Mouse (Mus musculus): ENCODE measurements at regions not wholly inside any gene's neighbourhood (a gene's known extent, or its start where the extent isn't known, plus 50 kb on each side); places are given as distances from the start of the nearest gene placed in this dataset.
"Not testable (repeated sequence)": the region's sequence is repeated elsewhere in the genome, so short reads cannot be mapped to it uniquely, and the experiment has no call there.

DNA sequence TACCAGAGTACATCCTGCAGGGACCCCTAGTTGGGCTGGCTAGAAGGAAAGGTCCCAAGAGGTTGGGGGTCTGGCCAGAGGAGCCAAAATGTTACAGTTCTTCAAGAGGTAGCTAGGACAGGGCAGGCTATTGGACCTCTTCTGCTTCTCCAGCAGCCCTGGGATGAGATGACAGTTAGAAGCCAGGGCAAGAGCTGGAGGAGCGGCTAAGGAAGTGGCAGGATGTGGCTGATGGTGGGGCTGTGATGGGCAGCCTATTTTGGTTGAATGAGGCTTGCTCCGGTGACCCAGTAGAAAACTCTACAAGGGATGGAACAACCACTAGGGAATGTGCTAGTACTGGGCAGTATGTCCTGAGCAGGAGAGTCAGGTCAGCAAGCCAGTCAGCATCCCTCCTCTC, 82.8 kb downstream of the Ddx11 start:
- Histone ChIP-seq H3ac (ENCODE audit: control insufficient read depth, insufficient read length, low read depth) (no peak overlapping the region), H3K4me3 (ENCODE audit: insufficient read depth, poor library complexity, severe bottlenecking) (no peak overlapping the region), H3K27me3 (ENCODE audit: control insufficient read depth, insufficient read depth, insufficient read length) (no peaks in the 10 kb centered on the region), H3K36me3 (ENCODE audit: control insufficient read depth, insufficient read depth) (no peaks in the 10 kb centered on the region), H3K79me2 (ENCODE audit: control insufficient read depth, insufficient read depth) (no peaks in the 10 kb centered on the region), H3K79me3 (ENCODE audit: low read depth) (no peaks in the 10 kb centered on the region)
- TF ChIP-seq MAX (IDR thresholded peaks at IDR 0.05) = no peak
- TF ChIP-seq CEBPB (IDR thresholded peaks at IDR 0.05; ENCODE audit: low read depth) = no peak
- no peak for TF ChIP-seq USF1 (IDR thresholded peaks at IDR 0.05; ENCODE audit: low read depth)
- no peak for TF ChIP-seq MYOD1 (IDR thresholded peaks at IDR 0.05; ENCODE audit: control insufficient read depth, insufficient read length, low read depth)

DNA sequence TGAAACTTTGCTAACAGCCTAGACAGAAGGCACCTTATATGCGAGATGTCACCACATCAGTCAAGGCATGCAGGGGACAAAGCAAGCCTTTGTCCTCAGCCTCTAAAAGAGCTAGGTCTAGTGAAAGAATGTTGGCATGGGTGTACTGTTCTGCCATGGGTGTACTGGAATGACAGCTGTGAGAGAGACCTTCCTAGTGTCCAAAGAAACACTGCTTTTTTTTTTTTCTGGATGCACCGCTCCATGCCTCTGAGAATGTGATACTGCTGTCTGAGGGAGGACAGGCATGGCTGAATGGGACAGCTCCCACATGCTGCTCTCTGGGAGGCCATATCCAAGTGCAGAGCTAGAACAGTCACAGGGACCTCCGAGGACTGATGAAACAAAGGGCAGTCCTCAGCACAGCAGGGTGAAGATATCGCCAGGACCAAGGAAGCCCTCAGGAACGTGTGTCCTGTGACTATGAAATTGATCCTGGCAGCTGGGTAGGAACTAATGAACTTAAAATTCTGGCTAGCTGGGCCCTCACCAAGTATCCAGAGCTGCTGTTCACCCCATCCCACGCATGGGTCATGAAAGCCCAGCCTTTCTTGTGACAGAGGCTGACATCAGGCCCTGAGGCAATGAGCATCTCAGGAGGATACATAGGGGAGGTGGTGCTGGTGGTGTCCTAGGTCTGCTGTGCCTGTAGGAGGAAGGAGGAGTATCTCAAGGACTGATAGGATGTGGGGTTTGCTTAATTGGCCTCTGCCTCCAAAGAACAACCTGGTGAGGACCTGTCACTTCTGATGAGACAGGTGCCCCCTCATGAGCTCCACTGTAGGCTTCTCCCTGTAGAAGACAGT, 84.6 kb downstream of the Ddx11 start:
- not testable (repeated sequence) for H3K79me3 ChIP-seq (ENCODE audit: low read depth); H3K4me3 ChIP-seq (ENCODE audit: insufficient read depth, poor library complexity, severe bottlenecking); H3K27me3 ChIP-seq (ENCODE audit: control insufficient read depth, insufficient read depth, insufficient read length); H3K79me2 ChIP-seq (ENCODE audit: control insufficient read depth, insufficient read depth); H3ac ChIP-seq (ENCODE audit: control insufficient read depth, insufficient read length, low read depth); H3K36me3 ChIP-seq (ENCODE audit: control insufficient read depth, insufficient read depth)

- not testable (repeated sequence) for H3K4me3 ChIP-seq (ENCODE audit: insufficient read depth, poor library complexity, severe bottlenecking); H3ac ChIP-seq (ENCODE audit: control insufficient read depth, insufficient read length, low read depth); H3K79me2 ChIP-seq (ENCODE audit: control insufficient read depth, insufficient read depth); H3K79me3 ChIP-seq (ENCODE audit: low read depth); H3K36me3 ChIP-seq (ENCODE audit: control insufficient read depth, insufficient read depth)
- peaks cover 11% of the 10 kb centered on the region for H3K27me3 ChIP-seq (ENCODE audit: control insufficient read depth, insufficient read depth, insufficient read length)
Measured at GRCm38 (mm10) chr17:66208803-66209515, 85.6 kb downstream of the Ddx11 start.

DNA sequence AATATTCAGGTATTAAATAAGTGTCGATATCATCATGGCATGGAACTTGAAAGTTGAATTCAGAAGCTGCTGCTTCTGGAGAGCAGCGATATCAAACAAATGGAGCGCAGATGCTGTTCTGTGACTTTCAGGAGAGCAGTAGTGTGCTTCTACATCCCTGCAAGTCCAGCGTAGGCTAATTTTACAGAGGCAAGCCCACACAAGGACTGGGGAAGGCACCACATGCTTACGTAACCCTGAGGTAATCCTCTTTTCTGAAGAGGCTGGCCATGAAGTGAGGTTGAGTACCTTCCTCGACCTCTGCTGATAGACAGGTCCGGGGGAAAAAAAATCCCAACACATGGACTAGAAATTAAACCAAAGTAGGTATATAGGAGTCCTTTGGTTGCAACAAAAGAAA, 88.2 kb downstream of the Ddx11 start:
- Histone ChIP-seq H3K79me2 (ENCODE audit: control insufficient read depth, insufficient read depth) (no peaks in the 10 kb centered on the region), H3K4me3 (ENCODE audit: insufficient read depth, poor library complexity, severe bottlenecking) (no peak overlapping the region), H3ac (ENCODE audit: control insufficient read depth, insufficient read length, low read depth) (no peak overlapping the region), H3K36me3 (ENCODE audit: control insufficient read depth, insufficient read depth) (no peaks in the 10 kb centered on the region), H3K27me3 (ENCODE audit: control insufficient read depth, insufficient read depth, insufficient read length) (peaks cover 20% of the 10 kb centered on the region), H3K79me3 (ENCODE audit: low read depth) (no peaks in the 10 kb centered on the region)
- no peak for TF ChIP-seq MAX (IDR thresholded peaks at IDR 0.05)
- no peak for TF ChIP-seq FOSL1 (IDR thresholded peaks at IDR 0.05; ENCODE audit: insufficient read depth, low read length, poor library complexity, severe bottlenecking)
- no peak for TF ChIP-seq CEBPB (IDR thresholded peaks at IDR 0.05; ENCODE audit: low read depth)
- no peak for TF ChIP-seq MYOD1 (IDR thresholded peaks at IDR 0.05; ENCODE audit: control insufficient read depth, insufficient read length, low read depth)
- no peak for TF ChIP-seq CTCF (IDR thresholded peaks at IDR 0.05; ENCODE audit: control insufficient read depth, insufficient read depth, insufficient read length)
- no peak for TF ChIP-seq USF1 (IDR thresholded peaks at IDR 0.05; ENCODE audit: low read depth)
- no peak for TF ChIP-seq MYOG (IDR thresholded peaks at IDR 0.05; ENCODE audit: control insufficient read depth, extremely low read depth, insufficient read length)

- Histone ChIP-seq H3K27me3 (ENCODE audit: control insufficient read depth, insufficient read depth, insufficient read length) (peaks cover 20% of the 10 kb centered on the region), H3K79me2 (ENCODE audit: control insufficient read depth, insufficient read depth) (no peaks in the 10 kb centered on the region), H3K36me3 (ENCODE audit: control insufficient read depth, insufficient read depth) (no peaks in the 10 kb centered on the region), H3K4me3 (ENCODE audit: insufficient read depth, poor library complexity, severe bottlenecking) (no peak overlapping the region), H3K79me3 (ENCODE audit: low read depth) (no peaks in the 10 kb centered on the region), H3ac (ENCODE audit: control insufficient read depth, insufficient read length, low read depth) (no peak overlapping the region)
- TF ChIP-seq CTCF (IDR thresholded peaks at IDR 0.05; ENCODE audit: control insufficient read depth, insufficient read depth, insufficient read length) (no peak), CEBPB (IDR thresholded peaks at IDR 0.05; ENCODE audit: low read depth) (no peak), MYOG (IDR thresholded peaks at IDR 0.05; ENCODE audit: control insufficient read depth, extremely low read depth, insufficient read length) (no peak), MAX (IDR thresholded peaks at IDR 0.05) (no peak), USF1 (IDR thresholded peaks at IDR 0.05; ENCODE audit: low read depth) (no peak), FOSL1 (IDR thresholded peaks at IDR 0.05; ENCODE audit: insufficient read depth, low read length, poor library complexity, severe bottlenecking) (no peak), MYOD1 (IDR thresholded peaks at IDR 0.05; ENCODE audit: control insufficient read depth, insufficient read length, low read depth) (no peak)
Measured at GRCm38 (mm10) chr17:66212616-66213015, 89.3 kb downstream of the Ddx11 start.

DNA sequence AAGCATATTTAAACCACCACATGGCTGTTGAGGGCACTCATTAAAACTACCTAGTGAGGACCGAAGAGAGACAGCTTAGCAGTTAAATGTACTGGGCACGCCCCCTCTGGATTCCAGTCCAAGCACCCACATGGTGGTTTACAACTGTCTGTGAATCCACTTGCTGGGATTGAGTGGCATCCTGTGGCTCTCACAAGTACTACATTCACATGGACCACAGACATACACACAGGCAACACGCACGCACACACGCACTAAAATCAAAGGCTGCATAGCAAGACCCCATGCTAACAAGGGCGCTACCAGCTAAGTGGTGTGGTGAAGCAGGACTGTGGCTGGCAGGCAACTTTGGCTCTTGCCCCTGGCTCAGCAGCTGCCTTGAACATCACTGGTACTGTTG, 95.0 kb downstream of the Ddx11 start:
- peaks cover 13% of the 10 kb centered on the region for H3K27me3 ChIP-seq (ENCODE audit: control insufficient read depth, insufficient read depth, insufficient read length)
- no peaks in the 10 kb centered on the region for H3K36me3 ChIP-seq (ENCODE audit: control insufficient read depth, insufficient read depth)

More for the DNA sequence above, 95.0 kb downstream of the Ddx11 start:
- no peak for TF ChIP-seq CTCF (IDR thresholded peaks at IDR 0.05; ENCODE audit: control insufficient read depth, insufficient read depth, insufficient read length)
- no peak for TF ChIP-seq CEBPB (IDR thresholded peaks at IDR 0.05; ENCODE audit: low read depth)
- TF ChIP-seq USF1 (IDR thresholded peaks at IDR 0.05; ENCODE audit: low read depth) = no peak
- no peak for TF ChIP-seq MYOG (IDR thresholded peaks at IDR 0.05; ENCODE audit: control insufficient read depth, extremely low read depth, insufficient read length)
- no peak for TF ChIP-seq MAX (IDR thresholded peaks at IDR 0.05)
- no peak for TF ChIP-seq FOSL1 (IDR thresholded peaks at IDR 0.05; ENCODE audit: insufficient read depth, low read length, poor library complexity, severe bottlenecking)
- no peak for TF ChIP-seq MYOD1 (IDR thresholded peaks at IDR 0.05; ENCODE audit: control insufficient read depth, insufficient read length, low read depth)
- no peak overlapping the region for H3K4me3 ChIP-seq (ENCODE audit: insufficient read depth, poor library complexity, severe bottlenecking)
- no peak overlapping the region for H3ac ChIP-seq (ENCODE audit: control insufficient read depth, insufficient read length, low read depth)
- H3K79me3 ChIP-seq (ENCODE audit: low read depth) = no peaks in the 10 kb centered on the region
- no peaks in the 10 kb centered on the region for H3K79me2 ChIP-seq (ENCODE audit: control insufficient read depth, insufficient read depth)
